Mouse (Mus musculus): ENCODE results near the gene Sox5.

GRCm38 (mm10) chr6:144510147-144510546 lies 271.6 kb downstream of the Sox5 start:
- TF ChIP-seq CTCF (IDR thresholded peaks at IDR 0.05; ENCODE audit: low read depth) (no peak), EP300 (IDR thresholded peaks at IDR 0.05; ENCODE audit: low read depth) (no peak)

Data from liver, embryonic 14.5 days (tissue).